ENCODE assay signal across 9 mouse cellular contexts in the genomic region with DNA sequence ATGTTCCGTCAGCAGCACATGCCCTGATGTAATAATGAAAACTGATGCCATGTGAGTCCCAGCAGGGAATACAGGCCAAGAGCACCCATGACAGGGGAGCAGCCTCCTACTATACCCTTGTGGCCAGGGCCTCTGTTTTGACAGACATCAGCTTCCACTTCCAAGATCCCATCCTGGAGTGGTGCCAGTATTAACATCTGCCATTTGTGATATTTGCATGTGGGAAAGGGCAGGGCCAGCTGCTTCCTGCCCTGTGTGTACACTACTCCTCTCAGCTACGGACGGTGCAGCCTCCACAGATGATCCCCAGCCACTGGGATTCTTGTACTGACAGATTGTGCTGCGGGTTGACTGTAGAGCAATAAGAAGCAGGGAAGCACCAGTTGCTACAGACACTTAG.
DNase-seq lines count a peak whose midpoint lies in the region; ATAC-seq and TF ChIP-seq lines count a peak whose summit lies in the region.
"Had no signal": no experiment of that assay in that cellular context is flagged by ENCODE, and none has a peak within 500 bp of the region (broad histone marks: within the 10 kb centered on the region; RNA-seq: fewer than 3 reads in every experiment).

No protein-coding gene starts in this region.

- H3K27me3 ChIP-seq in forebrain, postnatal 0 days (ENCODE audit: insufficient read depth, low read length): no peaks in the 10 kb centered on the region
- H3K27me3 ChIP-seq in forebrain, embryonic 12.5 days: no peaks in the 10 kb centered on the region
- H3K27me3 ChIP-seq in hindbrain, postnatal 0 days (ENCODE audit: insufficient read depth, low read length): no peaks in the 10 kb centered on the region
- H3K27me3 ChIP-seq in stomach, embryonic 16.5 days (ENCODE audit: control insufficient read depth, insufficient read depth, low read length): no peaks in the 10 kb centered on the region

- H3K4me3 ChIP-seq in forebrain, postnatal 0 days (ENCODE audit: low read depth, low read length): no peak overlapping the region
- no peak overlapping the region for H3K4me3 ChIP-seq in forebrain, embryonic 12.5 days (replicated peaks)
- no peak overlapping the region for H3K4me3 ChIP-seq in hindbrain, postnatal 0 days (ENCODE audit: low read length)
- no peak overlapping the region for H3K4me3 ChIP-seq in stomach, embryonic 16.5 days (replicated peaks; ENCODE audit: low read length)

- peak; percentile 30 for DNase-seq in forebrain, postnatal 0 days
- DNase-seq in retina, postnatal 1 day: peak; percentile 68
- DNase-seq in retina, embryonic 14.5 days (ENCODE audit: low spot score): no peak
- peak; percentile 68 for DNase-seq in hindbrain, postnatal 0 days (ENCODE audit: low spot score)
- DNase-seq in spleen, postnatal 4 days (ENCODE audit: low spot score in 2 of 2): no peak
- DNase-seq in gastrocnemius, adult 18-20 months (ENCODE audit: low spot score): no peak
- DNase-seq: gastrocnemius, postnatal 36 days had no signal

- no peaks in the 10 kb centered on the region for H3K9me3 ChIP-seq in forebrain, postnatal 0 days (ENCODE audit: low read length)
- H3K9me3 ChIP-seq in forebrain, embryonic 12.5 days: no peaks in the 10 kb centered on the region
- no peaks in the 10 kb centered on the region for H3K9me3 ChIP-seq in hindbrain, postnatal 0 days (ENCODE audit: low read length)
- no peaks in the 10 kb centered on the region for H3K9me3 ChIP-seq in stomach, embryonic 16.5 days (replicated peaks; ENCODE audit: control insufficient read depth, low read length)

- H3K4me2 ChIP-seq in forebrain, postnatal 0 days (ENCODE audit: low read depth): no peak overlapping the region
- no peak overlapping the region for H3K4me2 ChIP-seq in forebrain, embryonic 12.5 days
- H3K4me2 ChIP-seq in hindbrain, postnatal 0 days (ENCODE audit: low read depth, low read length): no peak overlapping the region
- no peak overlapping the region for H3K4me2 ChIP-seq in stomach, embryonic 16.5 days (ENCODE audit: low read depth, low read length)

- H3K27ac ChIP-seq in forebrain, postnatal 0 days (ENCODE audit: low read depth, low read length): no peak overlapping the region
- no peak overlapping the region for H3K27ac ChIP-seq in forebrain, embryonic 12.5 days
- H3K27ac ChIP-seq in hindbrain, postnatal 0 days: no peak overlapping the region
- H3K27ac ChIP-seq in stomach, embryonic 16.5 days (ENCODE audit: low read length): no peak overlapping the region

- ATAC-seq in forebrain, postnatal 0 days: peak; percentile 64
- no peak for ATAC-seq in forebrain, embryonic 12.5 days (ENCODE audit: low FRiP score)
- ATAC-seq in hindbrain, postnatal 0 days: peak; percentile 56
- ATAC-seq in stomach, embryonic 16.5 days (ENCODE audit: insufficient read depth, low FRiP score): 0 out of 2 replicates have a peak, but pooled peaks have one; percentile 40

- peaks cover 10% of the 10 kb centered on the region; the same call in 1 of the 2 replicates for H3K36me3 ChIP-seq in forebrain, postnatal 0 days (ENCODE audit: insufficient read depth)
- no peaks in the 10 kb centered on the region for H3K36me3 ChIP-seq in forebrain, embryonic 12.5 days (replicated peaks)
- no peaks in the 10 kb centered on the region; the same call in 1 of the 2 replicates for H3K36me3 ChIP-seq in hindbrain, postnatal 0 days (ENCODE audit: insufficient read depth, low read length)
- no peaks in the 10 kb centered on the region for H3K36me3 ChIP-seq in stomach, embryonic 16.5 days (ENCODE audit: control insufficient read depth, insufficient read depth, low read length)

- no peaks in the 10 kb centered on the region for H3K4me1 ChIP-seq in forebrain, postnatal 0 days (ENCODE audit: insufficient read depth)
- H3K4me1 ChIP-seq in forebrain, embryonic 12.5 days: 0 out of 2 replicates have a peak, but pooled peaks cover 4% of the 10 kb centered on the region
- H3K4me1 ChIP-seq in hindbrain, postnatal 0 days (ENCODE audit: insufficient read depth, low read length): no peaks in the 10 kb centered on the region
- H3K4me1 ChIP-seq in stomach, embryonic 16.5 days (ENCODE audit: control insufficient read depth, insufficient read depth, low read length): peaks cover 4% of the 10 kb centered on the region; the same call in 1 of the 2 replicates

- WGBS in forebrain, postnatal 0 days: 31% methylated on average over 4 of the region's 4 CpGs
- 70% methylated on average over 4 of the region's 4 CpGs for WGBS in forebrain, embryonic 12.5 days
- WGBS in hindbrain, postnatal 0 days: 33% methylated on average over 4 of the region's 4 CpGs
- 24% methylated on average over 4 of the region's 4 CpGs for whole genome bisulfite sequencing in stomach, embryonic 16.5 days

- no peak overlapping the region for H3K9ac ChIP-seq in forebrain, postnatal 0 days
- no peak overlapping the region for H3K9ac ChIP-seq in forebrain, embryonic 12.5 days
- no peak overlapping the region for H3K9ac ChIP-seq in hindbrain, postnatal 0 days (replicated peaks; ENCODE audit: low read length)
- no peak overlapping the region for H3K9ac ChIP-seq in stomach, embryonic 16.5 days (ENCODE audit: low read length)

- no peak for TF ChIP-seq CTCF in forebrain, postnatal 0 days (IDR thresholded peaks at IDR 0.05; ENCODE audit: low read depth)
- TF ChIP-seq CTCF in hindbrain, postnatal 0 days (IDR thresholded peaks at IDR 0.05; ENCODE audit: low read depth): no peak

Comparison
In these comparisons a context has a peak if more than half of its experiments do, and no peak if none do; other contexts are left out.
1. DNase-seq: peak in forebrain, postnatal 0 days (single experiment), retina, postnatal 1 day (single experiment) and hindbrain, postnatal 0 days (single experiment); none in retina, embryonic 14.5 days (single experiment), spleen, postnatal 4 days (0 of 2) and gastrocnemius, adult 18-20 months (single experiment).